Mouse (Mus musculus): ENCODE data around the gene Sytl3.
"Not testable (repeated sequence)": the region's sequence is repeated elsewhere in the genome, so short reads cannot be mapped to it uniquely, and the experiment has no call there.

Gene Sytl3

GRCm38 (mm10) chr17:6691596-6691995 is 32.7 kb downstream of the Sytl3 start:
- peak; percentile 72 for DNase-seq (ENCODE audit: low spot score)

GRCm38 (mm10) chr17:6695712-6696111 is 36.8 kb downstream of the Sytl3 start:
- DNase-seq (ENCODE audit: low spot score), result not testable (repeated sequence)

GRCm38 (mm10) chr17:6696521-6696920 is 37.6 kb downstream of the Sytl3 start:
- DNase-seq (ENCODE audit: low spot score), result not testable (repeated sequence)

GRCm38 (mm10) chr17:6697224-6697775 is 38.4 kb downstream of the Sytl3 start:
- not testable (repeated sequence) for DNase-seq (ENCODE audit: low spot score)

- DNase-seq (ENCODE audit: low spot score), result not testable (repeated sequence)
These were observed 40.6 kb downstream of the Sytl3 start for GRCm38 (mm10) chr17:6699502-6699901.

GRCm38 (mm10) chr17:6700077-6700476 is 41.2 kb downstream of the Sytl3 start:
- DNase-seq (ENCODE audit: low spot score), result not testable (repeated sequence)

GRCm38 (mm10) chr17:6702625-6703221 is 43.8 kb downstream of the Sytl3 start:
- DNase-seq (ENCODE audit: low spot score), result not testable (repeated sequence)

- DNase-seq (ENCODE audit: low spot score), result not testable (repeated sequence)
These were observed 44.7 kb downstream of the Sytl3 start for GRCm38 (mm10) chr17:6703381-6704270.

- DNase-seq (ENCODE audit: low spot score), result not testable (repeated sequence)
These were observed 47.6 kb downstream of the Sytl3 start for GRCm38 (mm10) chr17:6706448-6706847.

GRCm38 (mm10) chr17:6707422-6707821 is 48.5 kb downstream of the Sytl3 start:
- DNase-seq (ENCODE audit: low spot score), result not testable (repeated sequence)

- not testable (repeated sequence) for DNase-seq (ENCODE audit: low spot score)
These were observed 49.3 kb downstream of the Sytl3 start for GRCm38 (mm10) chr17:6708194-6708593.

GRCm38 (mm10) chr17:6713483-6713882 is 54.6 kb downstream of the Sytl3 start:
- not testable (repeated sequence) for DNase-seq (ENCODE audit: low spot score)

GRCm38 (mm10) chr17:6713944-6714343 is 55.1 kb downstream of the Sytl3 start:
- DNase-seq (ENCODE audit: low spot score), result not testable (repeated sequence)

GRCm38 (mm10) chr17:6727996-6728610 is 69.2 kb downstream of the Sytl3 start:
- no peak for DNase-seq (ENCODE audit: low spot score)

GRCm38 (mm10) chr17:6729244-6729742 is 70.4 kb downstream of the Sytl3 start:
- DNase-seq (ENCODE audit: low spot score), result no peak

GRCm38 (mm10) chr17:6731132-6731531 is 72.2 kb downstream of the Sytl3 start:
- no peak for DNase-seq (ENCODE audit: low spot score)

GRCm38 (mm10) chr17:6731634-6732033 is 72.7 kb downstream of the Sytl3 start:
- DNase-seq (ENCODE audit: low spot score), result no peak

- DNase-seq (ENCODE audit: low spot score), result no peak
These were observed 73.8 kb downstream of the Sytl3 start for GRCm38 (mm10) chr17:6732665-6733064.

- DNase-seq (ENCODE audit: low spot score), result no peak
These were observed 74.5 kb downstream of the Sytl3 start for GRCm38 (mm10) chr17:6733322-6733875.

GRCm38 (mm10) chr17:6734746-6735441 is 76.0 kb downstream of the Sytl3 start:
- DNase-seq (ENCODE audit: low spot score), result no peak
